ENCODE assay signal across 9 mouse cellular contexts in genomic region chr2:25970426-25970825, GRCm38 (mm10). TPM values are rescaled to one million over a fixed set of nuclear protein-coding genes. Genes with fewer than 3 reads are reported as not detected.
DNase-seq lines count a peak whose midpoint lies in the region; ATAC-seq and TF ChIP-seq lines count a peak whose summit lies in the region.
"Had no signal": no experiment of that assay in that cellular context is flagged by ENCODE, and none has a peak within 500 bp of the region (broad histone marks: within the 10 kb centered on the region; RNA-seq: fewer than 3 reads in every experiment).

No protein-coding gene starts in this region.

- no peak overlapping the region for H3K9ac ChIP-seq in heart, postnatal 0 days (replicated peaks; ENCODE audit: low read depth, low read length)

- H3K4me3 ChIP-seq in heart, postnatal 0 days (ENCODE audit: low read depth, low read length): no peak overlapping the region

- peak; percentile 36 to 60 for DNase-seq in left cerebral cortex, postnatal 10 days (ENCODE audit: extremely low spot score in 1 of 2, low spot score in 2 of 2)
- DNase-seq in left cerebral cortex, adult 9 months (ENCODE audit: low spot score in 2 of 2): no peak
- DNase-seq in NIH3T3 (ENCODE audit: low read depth): peak; percentile 23
- DNase-seq in cerebellum, adult 8-10 months: peak; percentile 68
- peak; percentile 65 for DNase-seq in heart, postnatal 0 days (ENCODE audit: low spot score)
- no peak for DNase-seq in thymus, postnatal 14 days
- no peak for DNase-seq in right cerebral cortex, postnatal 25 days
- no peak for DNase-seq in ovary, adult 18-20 months (ENCODE audit: low spot score)

- H3K27me3 ChIP-seq in heart, postnatal 0 days (ENCODE audit: control insufficient read depth, insufficient read depth, low read length): no peaks in the 10 kb centered on the region

- no peak for TF ChIP-seq CTCF in heart, postnatal 0 days (IDR thresholded peaks at IDR 0.05; ENCODE audit: low read depth)

- WGBS in heart, postnatal 0 days: 9% methylated on average over 2 of the region's 2 CpGs

- peak overlapping the region; percentile 78 for H3K27ac ChIP-seq in heart, postnatal 0 days (ENCODE audit: low read depth)
- H3K27ac ChIP-seq: kidney, postnatal 0 days had no signal

- ATAC-seq in heart, postnatal 0 days (ENCODE audit: insufficient read depth, low read depth): peak; percentile 71

- no peaks in the 10 kb centered on the region for H3K9me3 ChIP-seq in heart, postnatal 0 days (replicated peaks; ENCODE audit: control insufficient read depth, low read length)

- no peak overlapping the region for H3K4me2 ChIP-seq in heart, postnatal 0 days (ENCODE audit: low read depth, low read length)

- TF ChIP-seq EP300 in heart, postnatal 0 days (IDR thresholded peaks at IDR 0.05; ENCODE audit: low read depth): no peak

- H3K36me3 ChIP-seq in heart, postnatal 0 days (replicated peaks; ENCODE audit: control insufficient read depth, insufficient read depth, low read length): peaks cover 13% of the 10 kb centered on the region

- peaks cover 19% of the 10 kb centered on the region for H3K4me1 ChIP-seq in heart, postnatal 0 days (ENCODE audit: control insufficient read depth, insufficient read depth)

- intact Hi-C loops in left cerebral cortex, postnatal 10 days (cut with DNase I): no loop called here

RNA-seq across cellular contexts. Expression of gene Camsap1, which starts 12.7 kb away (rescaled TPM):
- 100 to 1,000 TPM; 155 to 168 TPM for total RNA-seq in left cerebral cortex, postnatal 10 days (2021)
- 8.9 and 12.7 TPM in 2 replicates for total RNA-seq in heart, postnatal 0 days (2014; rRNA removed; ENCODE audit: low replicate concordance)
- polyA plus RNA-seq in heart, postnatal 0 days (2015; fragmentation: Nextera tagmentation; extraction: Ambion mirVana): 5.7 TPM in 2 replicates

RNA-seq across cellular contexts. Expression of gene Ubac1, which starts 51.1 kb away (rescaled TPM):
- total RNA-seq in left cerebral cortex, postnatal 10 days (2021): 10 to 100 TPM; 82.3 to 85.1 TPM
- total RNA-seq in heart, postnatal 0 days (2014; rRNA removed; ENCODE audit: low replicate concordance): 99.4 and 120 TPM in 2 replicates
- 119 and 120 TPM in 2 replicates for polyA plus RNA-seq in heart, postnatal 0 days (2015; fragmentation: Nextera tagmentation; extraction: Ambion mirVana)

Comparison
In these comparisons a context has a peak if more than half of its experiments do, and no peak if none do; other contexts are left out.
1. DNase-seq: peak in left cerebral cortex, postnatal 10 days (2 of 2), NIH3T3 (single experiment), cerebellum, adult 8-10 months (single experiment) and heart, postnatal 0 days (single experiment); none in left cerebral cortex, adult 9 months (0 of 2), thymus, postnatal 14 days (single experiment), right cerebral cortex, postnatal 25 days (single experiment) and ovary, adult 18-20 months (single experiment).
2. RNA of gene Camsap1, which starts 12.7 kb away (total RNA-seq): 155 to 168 TPM in left cerebral cortex, postnatal 10 days; 8.9 to 12.7 TPM in heart, postnatal 0 days; every median in the first group is over 10 times any median in the second.